Mouse (Mus musculus) forebrain, embryonic 10.5 days (tissue): ENCODE data around the gene Cggbp1. TPM values are rescaled to one million over a fixed set of nuclear protein-coding genes. Genes with fewer than 3 reads are reported as not detected.

Experiments
- DNase-seq: peaks from one replicate; pipeline ENCODE4 v3.0.0-alpha.2; 2017; ENCODE audit warnings: low spot score; ENCODE audit errors: extremely low spot score
- H3K27ac ChIP-seq: fragments of 300-500 bp; sonication (generic); 2 replicates; pipeline ENCODE4 v1.5.1; 2016; ENCODE audit warnings: mild to moderate bottlenecking
- H3K27me3 ChIP-seq: fragments of 300-500 bp; sonication (generic); 2 replicates; pipeline ENCODE4 v1.6.1; 2016; ENCODE audit warnings: mild to moderate bottlenecking; ENCODE audit not compliant: poor library complexity, severe bottlenecking
- H3K36me3 ChIP-seq: fragments of 300-500 bp; sonication (generic); replicated peaks from 2 replicates; pipeline ENCODE4 v1.6.1; 2016; ENCODE audit warnings: mild to moderate bottlenecking, moderate library complexity
- H3K4me1 ChIP-seq: fragments of 300-500 bp; sonication (generic); 2 replicates; pipeline ENCODE4 v1.6.1; 2016
- H3K4me3 ChIP-seq: fragments of 300-500 bp; sonication (generic); 2 replicates; pipeline ENCODE4 v1.5.1; 2016; ENCODE audit warnings: mild to moderate bottlenecking, moderate library complexity
- H3K9me3 ChIP-seq: fragments of 300-500 bp; sonication (generic); 2 replicates; pipeline ENCODE4 v1.6.1; 2016; ENCODE audit warnings: mild to moderate bottlenecking, moderate library complexity
- WGBS: fragments of 180-500 bp; shearing (Covaris S2); methylation state at CpG from one replicate; pipeline ENCODE4 v1.1.7; 2016; 5-methylcytosine and 5-hydroxymethylcytosine counted together
- polyA plus RNA-seq: library from polyadenylated mRNA; unstranded; fragments of >200 nt; fragmentation: Nextera tagmentation; extraction: Ambion mirVana; gene quantifications from 2 replicates; pipeline ENCODE4 v1.2.1, GENCODE M21; 2016

Gene Cggbp1
- polyA plus RNA-seq, 1 experiment from 2014 or later, result 82.3 TPM

- Histone ChIP-seq H3K9me3 (no peaks in the 10 kb centered on the region), H3K4me1 (0 out of 2 replicates have a peak, but pooled peaks cover 3% of the 10 kb centered on the region), H3K4me3 (no peak overlapping the region), H3K36me3 (no peaks in the 10 kb centered on the region), H3K27me3 (no peaks in the 10 kb centered on the region), H3K27ac (no peak overlapping the region)
- 89% methylated on average over 1 of the region's 1 CpGs for WGBS
- no peak for DNase-seq
Measured at GRCm38 (mm10) chr16:64875822-64876221, 24.0 kb downstream of the Cggbp1 start.

- Histone ChIP-seq H3K36me3 (no peaks in the 10 kb centered on the region), H3K4me1 (0 out of 2 replicates have a peak, but pooled peaks cover 3% of the 10 kb centered on the region), H3K27me3 (no peaks in the 10 kb centered on the region), H3K27ac (no peak overlapping the region), H3K4me3 (no peak overlapping the region), H3K9me3 (no peaks in the 10 kb centered on the region)
- WGBS, result 77% methylated on average over 4 of the region's 4 CpGs
- no peak for DNase-seq
Measured at GRCm38 (mm10) chr16:64876631-64877265, 25.0 kb downstream of the Cggbp1 start.

DNA sequence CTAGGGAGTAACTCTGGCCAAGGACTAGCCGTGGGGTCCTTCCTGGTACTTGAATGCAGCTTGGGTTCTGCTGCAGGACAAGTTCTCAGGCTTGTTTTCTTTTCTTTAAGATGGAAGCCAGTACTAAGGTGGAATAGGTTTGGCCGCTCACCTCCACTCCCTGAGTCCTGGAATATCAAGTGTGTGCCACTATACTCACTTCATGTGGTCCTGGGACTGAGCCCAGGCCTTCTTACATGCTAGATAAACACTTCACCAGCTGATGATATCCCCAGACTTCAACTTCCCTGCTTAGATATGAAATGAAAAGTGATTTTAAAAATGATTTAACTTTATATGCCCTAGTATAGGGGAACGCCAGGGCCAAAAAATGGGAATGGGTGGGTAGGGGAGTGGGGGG, 25.5 kb downstream of the Cggbp1 start:
- 91% methylated on average over 3 of the region's 3 CpGs for WGBS
- DNase-seq, result no peak
- no peaks in the 10 kb centered on the region for H3K27me3 ChIP-seq
- H3K36me3 ChIP-seq, result no peaks in the 10 kb centered on the region
- H3K27ac ChIP-seq, result no peak overlapping the region
- no peak overlapping the region for H3K4me3 ChIP-seq
- 0 out of 2 replicates have a peak, but pooled peaks cover 3% of the 10 kb centered on the region for H3K4me1 ChIP-seq
- no peaks in the 10 kb centered on the region for H3K9me3 ChIP-seq

DNA sequence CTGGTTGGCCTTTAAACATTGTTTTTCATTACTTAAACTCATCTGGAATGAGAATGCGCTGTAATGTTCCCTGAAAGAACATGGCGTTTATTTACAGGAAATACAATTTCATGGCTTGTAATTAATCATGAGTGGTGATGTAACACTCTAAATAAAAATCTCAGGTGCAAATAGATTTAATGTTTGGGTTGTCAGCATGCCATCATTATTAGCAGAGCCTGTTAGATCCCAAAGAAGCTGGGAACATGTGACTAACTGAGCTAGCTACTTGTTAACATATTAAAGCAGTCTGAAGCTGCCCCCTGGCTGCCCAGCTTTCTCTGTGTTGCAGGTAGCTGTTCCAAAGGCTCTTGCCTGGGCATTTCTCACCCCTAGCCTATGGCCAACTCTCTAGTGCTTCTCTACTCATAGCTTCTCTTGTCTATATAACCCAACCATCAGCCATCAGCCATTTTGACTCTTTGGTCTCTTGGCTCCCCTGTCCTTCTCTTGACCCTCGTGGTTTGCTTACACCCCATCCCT, 26.9 kb downstream of the Cggbp1 start:
- no peak for DNase-seq
- Histone ChIP-seq H3K27me3 (no peaks in the 10 kb centered on the region), H3K4me1 (no peaks in the 10 kb centered on the region), H3K27ac (no peak overlapping the region), H3K36me3 (no peaks in the 10 kb centered on the region), H3K4me3 (no peak overlapping the region), H3K9me3 (no peaks in the 10 kb centered on the region)
- WGBS, result 89% methylated on average over 3 of the region's 3 CpGs

GRCm38 (mm10) chr16:64879735-64880134, 27.9 kb downstream of the Cggbp1 start:
- H3K27ac ChIP-seq, result no peak overlapping the region
- H3K36me3 ChIP-seq, result no peaks in the 10 kb centered on the region
- DNase-seq, result no peak
- H3K4me3 ChIP-seq, result no peak overlapping the region
- H3K27me3 ChIP-seq, result no peaks in the 10 kb centered on the region
- no peaks in the 10 kb centered on the region for H3K9me3 ChIP-seq
- peaks cover 6% of the 10 kb centered on the region for H3K4me1 ChIP-seq
- 90% methylated on average over 5 of the region's 5 CpGs for WGBS

DNA sequence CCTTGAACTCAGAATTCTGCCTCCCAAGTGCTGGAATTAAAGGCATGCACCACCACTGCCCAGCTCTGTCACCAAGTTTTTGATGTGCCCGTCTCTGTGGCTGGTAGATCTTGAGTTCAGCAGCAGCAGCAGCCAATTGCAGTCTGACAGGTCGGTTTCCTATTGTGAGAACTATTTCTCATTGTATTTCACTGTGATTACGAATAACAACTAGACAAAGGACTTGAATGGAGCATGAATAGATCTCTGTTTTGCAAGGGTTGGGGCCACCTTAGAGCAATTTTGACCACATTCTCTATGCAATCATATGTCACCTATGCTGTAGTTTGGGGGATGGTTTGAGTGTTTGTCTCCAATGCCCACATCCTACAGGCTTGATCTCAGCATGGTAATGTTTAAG, 29.2 kb downstream of the Cggbp1 start:
- no peak overlapping the region for H3K4me3 ChIP-seq
- H3K4me1 ChIP-seq, result peaks cover 15% of the 10 kb centered on the region
- no peaks in the 10 kb centered on the region for H3K9me3 ChIP-seq
- no peak overlapping the region for H3K27ac ChIP-seq
- H3K27me3 ChIP-seq, result no peaks in the 10 kb centered on the region
- WGBS, result 72% methylated on average over 3 of the region's 3 CpGs
- no peaks in the 10 kb centered on the region for H3K36me3 ChIP-seq
- no peak for DNase-seq

DNA sequence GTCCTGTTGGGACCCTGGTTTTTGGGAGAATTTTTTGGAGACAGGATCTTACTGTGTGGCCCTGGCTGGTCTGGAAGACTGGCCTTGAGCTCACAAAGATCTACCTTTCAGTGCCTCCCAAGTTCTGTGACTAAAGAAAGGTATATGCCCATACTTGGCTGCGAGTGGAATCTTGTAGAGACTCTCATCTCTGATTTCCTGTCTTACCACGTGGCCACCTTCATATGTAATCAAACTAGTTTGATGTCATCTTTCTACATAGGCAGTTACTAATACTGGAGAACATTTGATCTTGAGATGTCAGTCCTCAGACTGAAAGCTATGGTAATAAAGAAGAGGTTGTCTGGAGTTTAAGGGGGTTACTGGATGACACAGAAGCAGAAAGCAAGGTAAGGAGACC, 29.6 kb downstream of the Cggbp1 start:
- no peak for DNase-seq
- H3K27ac ChIP-seq, result no peak overlapping the region
- no peaks in the 10 kb centered on the region for H3K27me3 ChIP-seq
- H3K9me3 ChIP-seq, result no peaks in the 10 kb centered on the region
- WGBS, result 79% methylated on average over 2 of the region's 2 CpGs
- H3K4me3 ChIP-seq, result no peak overlapping the region
- peaks cover 15% of the 10 kb centered on the region for H3K4me1 ChIP-seq
- H3K36me3 ChIP-seq, result no peaks in the 10 kb centered on the region

- H3K4me1 ChIP-seq, result peaks cover 15% of the 10 kb centered on the region
- H3K4me3 ChIP-seq, result no peak overlapping the region
- no peak for DNase-seq
- no peaks in the 10 kb centered on the region for H3K27me3 ChIP-seq
- H3K27ac ChIP-seq, result no peak overlapping the region
- WGBS, result 88% methylated on average over 5 of the region's 5 CpGs
- H3K9me3 ChIP-seq, result peaks cover 5% of the 10 kb centered on the region
- no peaks in the 10 kb centered on the region for H3K36me3 ChIP-seq
Measured at GRCm38 (mm10) chr16:64883896-64884295, 32.1 kb downstream of the Cggbp1 start.

DNA sequence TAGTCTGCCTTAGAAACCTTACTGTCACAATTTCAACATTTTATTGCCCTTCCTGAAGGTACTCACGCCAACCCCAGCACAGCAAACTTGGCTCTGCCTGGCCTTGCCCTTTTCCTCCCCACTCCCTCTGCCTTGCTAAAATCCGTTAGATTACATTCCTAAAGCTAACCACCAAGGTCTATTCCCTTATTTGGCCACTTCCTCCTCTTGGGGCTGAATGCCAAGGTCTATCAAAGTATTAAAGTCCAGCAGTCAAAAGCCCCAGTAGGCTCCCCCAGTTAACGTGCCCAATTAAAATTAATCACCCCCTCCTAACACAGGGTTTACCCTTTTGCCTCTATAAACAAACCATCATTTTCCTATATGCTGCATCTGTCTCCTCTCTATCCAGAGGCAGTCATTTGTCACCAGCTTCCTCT, 32.6 kb downstream of the Cggbp1 start:
- Histone ChIP-seq H3K27me3 (no peaks in the 10 kb centered on the region), H3K4me1 (peaks cover 15% of the 10 kb centered on the region), H3K36me3 (no peaks in the 10 kb centered on the region), H3K27ac (no peak overlapping the region), H3K4me3 (no peak overlapping the region), H3K9me3 (peaks cover 7% of the 10 kb centered on the region)
- DNase-seq, result no peak
- 44% methylated on average over 3 of the region's 3 CpGs for WGBS

DNA sequence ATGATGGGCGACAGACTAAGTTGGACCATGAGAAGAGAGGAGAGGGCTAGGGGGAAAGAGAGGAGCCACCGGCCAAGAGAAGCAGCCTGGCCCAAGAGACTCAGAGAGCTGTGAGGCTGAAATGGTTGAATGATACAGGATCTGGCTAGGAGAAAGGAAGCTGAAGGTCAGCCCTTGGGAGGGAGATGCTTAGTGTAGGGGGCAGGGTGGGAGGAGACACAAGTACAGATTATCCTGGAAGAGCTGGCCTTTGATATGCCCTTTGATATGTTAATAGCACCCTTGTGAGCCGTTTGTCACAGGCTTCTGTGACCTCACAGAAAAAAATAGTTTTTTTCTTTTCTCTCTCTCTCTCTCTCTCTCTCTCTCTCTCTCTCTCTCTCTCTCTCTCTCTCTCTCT, 33.3 kb downstream of the Cggbp1 start:
- H3K9me3 ChIP-seq, result peaks cover 7% of the 10 kb centered on the region
- H3K27ac ChIP-seq, result no peak overlapping the region
- H3K36me3 ChIP-seq, result no peaks in the 10 kb centered on the region
- H3K27me3 ChIP-seq, result no peaks in the 10 kb centered on the region
- peaks cover 15% of the 10 kb centered on the region for H3K4me1 ChIP-seq
- 30% methylated on average over 3 of the region's 3 CpGs for WGBS
- no peak for DNase-seq
- H3K4me3 ChIP-seq, result no peak overlapping the region

DNA sequence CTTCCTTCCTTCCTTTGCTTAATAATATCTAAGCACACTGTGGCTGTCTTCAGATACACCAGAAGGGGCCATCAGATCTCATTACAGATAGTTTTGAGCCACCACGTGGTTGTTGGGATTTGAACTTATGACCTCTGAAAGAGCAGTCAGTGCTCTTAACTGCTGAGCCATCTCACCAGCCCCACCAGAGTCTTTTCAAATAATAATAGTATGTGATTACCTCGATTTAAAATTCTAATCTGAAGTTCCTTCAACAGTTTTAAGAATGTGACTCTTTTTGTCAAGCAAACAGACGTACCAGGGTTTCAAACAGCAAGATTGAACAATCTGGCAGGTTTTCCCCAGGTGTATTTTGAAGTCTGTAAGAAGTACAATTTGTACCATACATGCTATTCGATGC, 33.8 kb downstream of the Cggbp1 start:
- no peaks in the 10 kb centered on the region for H3K36me3 ChIP-seq
- no peak overlapping the region for H3K27ac ChIP-seq
- 49% methylated on average over 4 of the region's 4 CpGs for WGBS
- no peak for DNase-seq
- peaks cover 7% of the 10 kb centered on the region for H3K9me3 ChIP-seq
- H3K27me3 ChIP-seq, result no peaks in the 10 kb centered on the region
- peaks cover 15% of the 10 kb centered on the region for H3K4me1 ChIP-seq
- no peak overlapping the region for H3K4me3 ChIP-seq

GRCm38 (mm10) chr16:64889496-64889895, 37.7 kb downstream of the Cggbp1 start:
- whole genome bisulfite sequencing, result 97% methylated on average over 3 of the region's 3 CpGs
- H3K9me3 ChIP-seq, result peaks cover 7% of the 10 kb centered on the region

DNA sequence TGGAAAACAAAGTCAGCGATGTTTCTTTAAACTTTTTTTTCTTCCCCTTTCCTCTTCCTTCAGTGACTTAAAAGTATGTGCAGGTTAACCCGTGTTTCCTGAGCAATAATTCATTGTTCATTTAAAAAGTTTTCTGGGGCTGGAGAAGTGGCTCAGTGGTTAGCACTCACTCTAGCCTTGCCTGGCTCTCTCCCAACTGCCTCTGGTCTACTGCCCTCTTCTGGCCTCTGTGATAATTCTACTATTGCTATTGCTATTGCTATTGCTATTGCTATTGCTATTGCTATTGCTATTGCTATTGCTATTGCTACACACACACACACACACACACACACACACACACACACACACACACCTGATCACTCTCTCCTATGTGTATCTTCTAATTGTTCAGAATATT, 47.3 kb downstream of the Cggbp1 start:
- WGBS, result 74% methylated on average over 2 of the region's 2 CpGs
- Histone ChIP-seq H3K27me3 (no peaks in the 10 kb centered on the region), H3K4me1 (no peaks in the 10 kb centered on the region), H3K36me3 (no peaks in the 10 kb centered on the region), H3K9me3 (no peaks in the 10 kb centered on the region), H3K4me3 (no peak overlapping the region), H3K27ac (no peak overlapping the region)
- DNase-seq, result no peak

More at GRCm38 (mm10) chr16:64889496-64889895, 37.7 kb downstream of the Cggbp1 start:
- DNase-seq, result no peak
- H3K27ac ChIP-seq, result no peak overlapping the region
- H3K4me1 ChIP-seq, result peaks cover 11% of the 10 kb centered on the region
- H3K27me3 ChIP-seq, result no peaks in the 10 kb centered on the region
- H3K36me3 ChIP-seq, result no peaks in the 10 kb centered on the region
- no peak overlapping the region for H3K4me3 ChIP-seq
